Mouse (Mus musculus): ENCODE data around the gene Iqsec1.

- TF ChIP-seq CTCF (IDR thresholded peaks at IDR 0.05; ENCODE audit: borderline replicate concordance, control insufficient read depth, extremely low read depth, insufficient read depth, low read length, poor library complexity): no peak
- no peak for TF ChIP-seq POLR2A (IDR thresholded peaks at IDR 0.05; ENCODE audit: control insufficient read depth, extremely low read depth, insufficient read depth, low read length, poor library complexity)
These were observed 220.6 kb downstream of the Iqsec1 start for GRCm38 (mm10) chr6:90767874-90768273.
